Mouse (Mus musculus) bone marrow, adult 2 months (tissue): ENCODE data around the gene Sec24b.

Experiments
- CTCF ChIP-seq: fragments of 200-500 bp; IDR thresholded peaks from 2 replicates; pipeline ENCODE4 v1.5.1; 2011; ENCODE audit warnings: low read length, control low read depth; ENCODE audit not compliant: control insufficient read depth, insufficient read depth
- POLR2A ChIP-seq: fragments of 200-500 bp; IDR thresholded peaks from 2 replicates; pipeline ENCODE4 v1.6.1; 2011; ENCODE audit warnings: low read depth, mild to moderate bottlenecking, control low read depth, low read length, borderline replicate concordance; ENCODE audit not compliant: control insufficient read depth

DNA sequence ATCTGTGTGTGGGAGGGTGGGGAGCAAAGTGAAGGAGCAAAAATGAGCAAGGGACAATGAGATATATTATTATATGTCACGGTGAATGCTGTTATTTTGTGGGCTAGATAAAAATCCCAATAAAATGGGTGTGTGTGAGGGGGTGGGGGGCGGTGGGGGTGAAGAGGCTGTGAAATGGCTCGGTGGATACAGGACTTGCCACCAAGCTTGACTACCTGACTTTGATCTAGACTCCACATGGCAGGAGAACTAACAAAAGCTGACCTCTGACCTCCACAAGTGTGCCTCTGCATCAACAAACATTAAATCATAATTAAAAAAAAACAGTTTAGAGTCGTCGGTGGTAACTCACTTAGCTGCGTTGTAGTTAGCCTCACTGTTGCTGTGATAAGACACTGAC lies 81.8 kb downstream of the Sec24b start:
- no peak for TF ChIP-seq POLR2A
- no peak for TF ChIP-seq CTCF
